In the genomic region with DNA sequence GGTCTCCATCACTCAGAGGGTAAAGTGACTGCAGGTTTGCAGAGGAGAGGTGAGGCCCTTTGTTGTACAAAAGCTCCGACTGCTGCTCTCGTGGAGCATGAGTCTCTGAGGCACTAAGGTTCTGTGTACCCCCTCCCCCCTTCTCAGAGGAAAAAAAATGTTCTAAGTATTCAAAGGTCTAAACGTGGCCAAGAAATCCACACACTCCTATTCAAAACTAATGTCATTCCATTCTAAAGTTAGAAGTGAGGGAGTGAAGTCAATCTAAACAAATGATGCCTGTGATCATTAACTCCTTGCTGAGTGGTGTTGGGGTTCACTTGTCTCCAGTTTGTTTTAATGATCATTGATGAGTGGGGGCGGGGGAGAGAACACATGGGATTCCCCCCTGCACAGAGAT, we compare ENCODE assay signal across 15 mouse cellular contexts.
"Had no signal": no experiment of that assay in that cellular context is flagged by ENCODE, and none has a peak within 500 bp of the region (broad histone marks: within the 10 kb centered on the region; RNA-seq: fewer than 3 reads in every experiment).

No protein-coding gene starts in this region.

- H3K4me1 ChIP-seq: liver, embryonic 15.5 days had no signal

- H3K9me3 ChIP-seq: intestine, embryonic 15.5 days; kidney, embryonic 15.5 days; limb, embryonic 12.5 days; liver, embryonic 15.5 days; neural tube, embryonic 13.5 days had no signal

- H3K9ac ChIP-seq: intestine, embryonic 15.5 days; kidney, embryonic 15.5 days; limb, embryonic 12.5 days; liver, embryonic 15.5 days; neural tube, embryonic 13.5 days had no signal

- H3K27me3 ChIP-seq: intestine, embryonic 15.5 days; kidney, embryonic 15.5 days; limb, embryonic 12.5 days; neural tube, embryonic 13.5 days had no signal

- H3K36me3 ChIP-seq: intestine, embryonic 15.5 days; kidney, embryonic 15.5 days; limb, embryonic 12.5 days; liver, embryonic 15.5 days; neural tube, embryonic 13.5 days had no signal

- H3K4me2 ChIP-seq: intestine, embryonic 15.5 days; kidney, embryonic 15.5 days; limb, embryonic 12.5 days; liver, embryonic 11.5 days; liver, embryonic 15.5 days; midbrain, embryonic 11.5 days; neural tube, embryonic 13.5 days had no signal

- ATAC-seq: intestine, embryonic 15.5 days; midbrain, embryonic 16.5 days had no signal

- H3K27ac ChIP-seq: intestine, embryonic 15.5 days; kidney, embryonic 15.5 days; left cerebral cortex, adult 2 months; limb, embryonic 12.5 days; liver, embryonic 15.5 days; macrophage; neural tube, embryonic 13.5 days had no signal

- H3K4me3 ChIP-seq: intestine, embryonic 15.5 days; kidney, embryonic 15.5 days; left cerebral cortex, adult 2 months; limb, embryonic 12.5 days; liver, embryonic 15.5 days; megakaryocyte, embryonic 14.5 days; neural tube, embryonic 13.5 days had no signal

- DNase-seq: kidney, adult 18-20 months; kidney, postnatal 14 days; right cerebral cortex, postnatal 14 days; thymus, postnatal 36 days had no signal
